Mouse (Mus musculus) kidney, embryonic 16.5 days (tissue): ENCODE measurements around the gene Snx30. TPM values are rescaled to one million over a fixed set of nuclear protein-coding genes. Genes with fewer than 3 reads are reported as not detected.
A peak's percentile ranks its signal among the peaks of the same experiment; 100 is the strongest.

ENCODE experiments used
- ATAC-seq: fragments of 200-750 bp; cut with Nextera tagmentation; 2 replicates; pipeline ENCODE4 v1.8.0; 2017; ENCODE audit warnings: moderate TSS enrichment; ENCODE audit not compliant: low FRiP score, low TSS enrichment
- H3K27ac ChIP-seq: fragments of 300-500 bp; sonication (generic); 2 replicates; pipeline ENCODE4 v1.5.1; 2014; ENCODE audit warnings: low read length
- H3K27me3 ChIP-seq: fragments of 300-500 bp; sonication (generic); 2 replicates; pipeline ENCODE4 v1.6.1; 2014; ENCODE audit warnings: low read length, control low read depth, mixed read lengths; ENCODE audit not compliant: insufficient read depth
- H3K36me3 ChIP-seq: fragments of 300-500 bp; sonication (generic); 2 replicates; pipeline ENCODE4 v1.6.1; 2014; ENCODE audit warnings: low read length, control low read depth, mixed read lengths; ENCODE audit not compliant: insufficient read depth
- H3K4me1 ChIP-seq: fragments of 300-500 bp; sonication (generic); 2 replicates; pipeline ENCODE4 v1.6.1; 2014; ENCODE audit warnings: low read length, control low read depth, mixed read lengths; ENCODE audit not compliant: insufficient read depth
- H3K4me2 ChIP-seq: fragments of 300-500 bp; sonication (generic); replicated peaks from 2 replicates; pipeline ENCODE4 v1.6.1; 2014; ENCODE audit warnings: low read depth, low read length
- H3K4me3 ChIP-seq: fragments of 300-500 bp; sonication (generic); 2 replicates; pipeline ENCODE4 v1.5.1; 2014; ENCODE audit warnings: mild to moderate bottlenecking, low read length
- H3K9ac ChIP-seq: fragments of 300-500 bp; sonication (generic); replicated peaks from 2 replicates; pipeline ENCODE4 v1.6.1; 2014; ENCODE audit warnings: low read length
- H3K9me3 ChIP-seq: fragments of 300-500 bp; sonication (generic); 2 replicates; pipeline ENCODE4 v1.6.1; 2016; ENCODE audit warnings: low read length, control low read depth
- WGBS: fragments of 180-500 bp; shearing (Covaris S2); extraction: QIAGEN DNeasy Blood & Tissue Kit; methylation state at CpG from one replicate; pipeline ENCODE4 v1.1.7; 2014; 5-methylcytosine and 5-hydroxymethylcytosine counted together
- polyA plus RNA-seq: library from polyadenylated mRNA; unstranded; fragments of >200 nt; fragmentation: Nextera tagmentation; extraction: Ambion mirVana; gene quantifications from 2 replicates; pipeline ENCODE4 v1.2.1, GENCODE M21; 2015

Snx30 gene
- polyA plus RNA-seq, 1 experiment from 2014 or later: 6.6 TPM

DNA sequence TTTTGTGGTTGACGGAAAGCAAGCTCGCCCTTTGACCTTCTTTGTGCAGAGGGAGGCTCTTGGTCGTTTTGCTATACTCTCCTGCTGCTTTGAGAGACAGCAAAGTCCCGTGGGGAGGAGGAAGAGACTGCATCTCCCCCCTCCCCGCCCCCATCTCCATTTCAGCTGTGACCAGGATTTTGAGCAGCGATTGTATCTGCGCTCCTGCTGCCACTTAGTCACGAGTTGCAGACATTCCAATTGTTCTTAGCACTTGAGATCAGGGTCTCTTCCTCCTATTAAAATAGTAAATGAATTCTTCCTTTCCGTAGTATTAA is 1.2 kb downstream of the Snx30 start:
- Histone ChIP-seq H3K27ac (peak overlapping the region; percentile 79), H3K4me3 (peak overlapping the region; percentile 76), H3K9me3 (no peaks in the 10 kb centered on the region), H3K9ac (peak overlapping the region; percentile 81), H3K4me2 (peak overlapping the region; percentile 98), H3K36me3 (no peaks in the 10 kb centered on the region), H3K27me3 (no peaks in the 10 kb centered on the region), H3K4me1 (peaks cover 11% of the 10 kb centered on the region; the same call in 1 of the 2 replicates)
- WGBS: 4% methylated on average over 9 of the region's 9 CpGs
- ATAC-seq: no peak

DNA sequence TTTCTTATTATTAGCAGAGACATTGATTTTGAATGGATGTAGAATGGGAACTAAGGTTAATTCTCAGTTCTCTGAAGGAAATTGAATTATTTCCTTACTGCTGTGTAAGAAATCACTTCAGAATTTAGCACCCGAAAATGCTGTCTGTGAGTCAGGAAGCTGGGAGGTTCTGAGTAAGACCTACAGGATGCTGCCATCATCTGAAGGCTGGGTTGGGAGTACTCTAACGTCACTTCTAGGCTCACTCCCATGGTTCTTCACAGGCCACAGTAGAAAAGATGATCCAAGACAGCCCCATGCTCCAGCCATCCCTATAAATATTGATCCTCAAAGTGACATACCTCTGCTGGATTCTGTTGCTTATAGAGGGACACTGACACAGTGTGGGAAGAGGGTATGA is 1.9 kb downstream of the Snx30 start:
- H3K9ac ChIP-seq: no peak overlapping the region
- H3K9me3 ChIP-seq: no peaks in the 10 kb centered on the region
- 61% methylated on average over 2 of the region's 2 CpGs for WGBS
- no peak overlapping the region for H3K27ac ChIP-seq
- peaks cover 11% of the 10 kb centered on the region; the same call in 1 of the 2 replicates for H3K4me1 ChIP-seq
- no peak overlapping the region for H3K4me3 ChIP-seq
- H3K4me2 ChIP-seq: no peak overlapping the region
- no peak for ATAC-seq
- H3K36me3 ChIP-seq: no peaks in the 10 kb centered on the region
- no peaks in the 10 kb centered on the region for H3K27me3 ChIP-seq

DNA sequence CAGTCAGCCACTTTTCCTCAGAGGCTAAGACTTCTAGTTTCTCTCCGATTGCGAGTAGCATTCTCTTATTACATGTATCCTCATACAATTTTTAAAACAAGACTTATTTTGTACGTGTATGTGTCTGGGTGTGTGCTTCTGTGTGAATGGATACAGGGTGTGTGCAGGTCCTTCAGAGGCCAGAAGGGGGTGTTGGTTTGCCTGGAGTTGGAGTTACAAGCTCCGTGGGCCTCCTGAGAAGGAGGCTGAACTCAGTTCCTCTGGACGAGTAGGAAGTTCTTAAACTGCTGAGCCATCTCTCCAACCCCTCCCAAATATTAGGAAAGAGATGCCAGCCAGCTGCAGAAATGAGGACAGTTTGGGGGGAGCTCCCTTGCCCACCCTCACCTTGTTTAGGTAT is 2.8 kb downstream of the Snx30 start:
- no peak for ATAC-seq
- no peaks in the 10 kb centered on the region for H3K36me3 ChIP-seq
- H3K27me3 ChIP-seq: no peaks in the 10 kb centered on the region
- no peaks in the 10 kb centered on the region for H3K9me3 ChIP-seq
- H3K4me2 ChIP-seq: no peak overlapping the region
- H3K9ac ChIP-seq: no peak overlapping the region
- no peak overlapping the region for H3K4me3 ChIP-seq
- 76% methylated on average over 5 of the region's 5 CpGs for whole genome bisulfite sequencing
- H3K4me1 ChIP-seq: peaks cover 11% of the 10 kb centered on the region; the same call in 1 of the 2 replicates
- H3K27ac ChIP-seq: no peak overlapping the region

DNA sequence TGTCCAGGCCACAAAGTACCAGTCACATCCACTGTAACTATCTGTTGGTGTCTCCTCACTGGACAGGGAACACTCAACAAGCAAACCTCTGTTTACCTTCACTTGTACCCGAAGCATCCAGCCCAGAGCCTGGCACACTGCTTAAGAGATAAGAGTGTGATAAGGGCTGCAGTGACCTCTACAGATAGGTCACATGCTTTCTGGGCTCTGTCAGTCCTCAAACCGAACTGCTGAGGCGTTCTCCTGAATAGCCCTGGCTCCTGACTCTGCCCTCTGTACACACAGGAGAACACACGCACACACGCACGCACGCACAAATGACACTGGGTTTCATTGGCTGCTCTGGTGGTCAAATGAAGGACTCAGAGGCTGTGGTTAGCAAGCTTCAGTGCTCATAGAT is 8.5 kb downstream of the Snx30 start:
- H3K4me1 ChIP-seq: peaks cover 12% of the 10 kb centered on the region; the same call in 1 of the 2 replicates
- no peak overlapping the region for H3K4me3 ChIP-seq
- no peak overlapping the region for H3K4me2 ChIP-seq
- no peak for ATAC-seq
- no peaks in the 10 kb centered on the region for H3K36me3 ChIP-seq
- no peak overlapping the region for H3K9ac ChIP-seq
- 76% methylated on average over 7 of the region's 7 CpGs for WGBS
- no peak overlapping the region for H3K27ac ChIP-seq
- no peaks in the 10 kb centered on the region for H3K9me3 ChIP-seq
- no peaks in the 10 kb centered on the region for H3K27me3 ChIP-seq

DNA sequence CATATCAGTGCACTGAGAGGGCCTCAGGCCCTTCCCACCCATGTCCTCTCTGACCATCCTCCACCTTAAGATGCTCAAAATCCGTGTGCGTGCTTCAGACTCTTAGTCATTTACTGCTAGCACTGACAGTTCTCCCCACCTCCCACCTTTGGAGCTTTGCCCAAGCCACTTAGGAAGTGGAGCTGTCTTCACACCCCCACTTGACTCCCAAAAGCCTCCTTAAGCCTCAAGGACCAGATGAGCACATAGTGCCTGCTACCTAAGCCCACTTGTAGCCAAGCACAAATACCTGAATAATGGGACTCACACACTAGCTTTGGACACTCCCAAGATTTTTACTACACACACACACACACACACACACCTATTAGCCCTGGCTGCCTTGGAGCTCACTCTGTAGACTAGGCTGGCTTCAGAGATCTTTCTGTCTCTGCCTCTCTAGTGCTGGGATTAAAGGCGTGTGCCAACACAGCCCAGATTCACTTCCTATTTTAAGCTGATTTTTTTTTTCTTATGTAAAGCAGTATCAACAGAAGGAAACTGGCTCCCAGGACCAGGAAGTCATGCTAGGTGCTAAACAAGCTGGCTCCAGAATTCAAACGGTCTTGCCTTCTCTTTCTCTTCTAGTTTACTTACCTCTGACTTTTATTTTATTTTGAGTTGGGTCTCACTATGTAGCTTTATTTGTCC is 9.6 kb downstream of the Snx30 start:
- Histone ChIP-seq H3K4me1 (peaks cover 19% of the 10 kb centered on the region), H3K4me3 (no peak overlapping the region), H3K36me3 (no peaks in the 10 kb centered on the region), H3K27me3 (no peaks in the 10 kb centered on the region), H3K9ac (no peak overlapping the region), H3K9me3 (no peaks in the 10 kb centered on the region), H3K27ac (no peak overlapping the region), H3K4me2 (no peak overlapping the region)
- ATAC-seq: no peak
- WGBS: 67% methylated on average over 4 of the region's 4 CpGs

DNA sequence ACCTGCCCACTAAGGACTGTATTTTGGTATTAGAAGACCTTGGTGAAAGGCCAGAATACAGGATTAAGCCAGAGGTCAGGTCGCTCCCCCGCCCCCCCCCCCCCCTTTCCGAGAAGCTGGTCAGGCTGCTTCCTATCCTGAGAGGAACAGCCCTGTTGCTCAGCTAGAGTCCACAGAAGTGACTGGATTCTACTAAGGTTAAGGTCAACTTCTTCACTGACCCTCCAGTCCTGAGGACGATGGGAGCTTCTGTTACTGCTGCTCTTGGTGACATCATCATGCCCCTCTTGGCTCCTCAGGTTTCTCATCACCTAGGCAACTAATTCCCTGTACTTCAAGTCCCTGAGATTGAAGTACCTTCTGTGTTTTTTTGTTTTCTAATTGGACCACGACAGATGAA is 10.4 kb downstream of the Snx30 start:
- Histone ChIP-seq H3K27me3 (no peaks in the 10 kb centered on the region), H3K9me3 (no peaks in the 10 kb centered on the region), H3K36me3 (no peaks in the 10 kb centered on the region), H3K4me2 (no peak overlapping the region), H3K4me3 (no peak overlapping the region), H3K4me1 (peaks cover 19% of the 10 kb centered on the region), H3K9ac (no peak overlapping the region), H3K27ac (no peak overlapping the region)
- WGBS: 50% methylated on average over 3 of the region's 5 CpGs
- no peak for ATAC-seq

DNA sequence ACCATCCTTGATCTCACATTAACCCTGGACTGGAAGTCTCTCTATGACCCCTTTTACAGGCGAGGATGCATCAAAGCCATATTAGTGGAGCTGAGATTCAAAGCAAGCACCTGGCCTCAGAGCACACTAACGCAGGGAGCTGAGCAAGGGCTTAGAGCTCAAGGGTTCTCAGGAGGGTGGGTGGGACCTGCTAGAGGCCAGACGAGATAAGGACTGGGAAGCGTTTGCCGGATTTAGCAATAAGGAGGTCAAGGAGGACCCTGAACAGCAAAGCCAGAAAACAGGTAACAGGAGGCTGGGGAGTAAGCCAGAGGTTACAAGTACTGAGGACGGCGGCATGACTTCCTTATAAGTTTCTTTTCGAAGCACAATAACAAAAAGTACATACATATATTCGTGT is 10.8 kb downstream of the Snx30 start:
- H3K4me2 ChIP-seq: no peak overlapping the region

DNA sequence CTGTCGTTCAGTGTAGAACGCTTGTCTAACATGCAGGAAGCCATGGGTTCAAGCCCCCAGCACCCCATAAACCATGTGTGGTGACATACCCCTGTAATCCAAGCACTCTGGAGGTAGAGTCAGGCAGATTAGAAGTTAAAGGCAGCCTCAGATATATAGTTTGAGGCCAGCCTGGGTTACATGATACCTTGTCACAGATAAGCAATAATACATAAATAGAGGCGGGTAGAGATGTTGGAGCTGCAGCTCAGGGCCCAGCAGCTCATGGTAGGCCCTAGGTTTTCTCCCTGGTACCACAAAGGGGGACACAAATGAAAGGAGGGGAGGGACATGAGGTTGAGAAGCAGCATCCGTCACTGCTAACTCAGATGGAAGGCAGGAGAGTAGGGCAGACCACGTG is 12.2 kb downstream of the Snx30 start:
- Histone ChIP-seq H3K9me3 (no peaks in the 10 kb centered on the region), H3K4me3 (no peak overlapping the region), H3K27me3 (no peaks in the 10 kb centered on the region), H3K4me1 (peaks cover 19% of the 10 kb centered on the region), H3K36me3 (no peaks in the 10 kb centered on the region), H3K4me2 (no peak overlapping the region), H3K9ac (no peak overlapping the region), H3K27ac (no peak overlapping the region)
- no peak for ATAC-seq
- WGBS: 62% methylated on average over 5 of the region's 5 CpGs

More for the DNA sequence above, 10.8 kb downstream of the Snx30 start:
- ATAC-seq: no peak
- Histone ChIP-seq H3K9me3 (no peaks in the 10 kb centered on the region), H3K4me1 (peaks cover 19% of the 10 kb centered on the region), H3K4me3 (no peak overlapping the region), H3K27me3 (no peaks in the 10 kb centered on the region), H3K36me3 (no peaks in the 10 kb centered on the region), H3K27ac (no peak overlapping the region), H3K9ac (no peak overlapping the region)
- WGBS: 90% methylated on average over 9 of the region's 9 CpGs

DNA sequence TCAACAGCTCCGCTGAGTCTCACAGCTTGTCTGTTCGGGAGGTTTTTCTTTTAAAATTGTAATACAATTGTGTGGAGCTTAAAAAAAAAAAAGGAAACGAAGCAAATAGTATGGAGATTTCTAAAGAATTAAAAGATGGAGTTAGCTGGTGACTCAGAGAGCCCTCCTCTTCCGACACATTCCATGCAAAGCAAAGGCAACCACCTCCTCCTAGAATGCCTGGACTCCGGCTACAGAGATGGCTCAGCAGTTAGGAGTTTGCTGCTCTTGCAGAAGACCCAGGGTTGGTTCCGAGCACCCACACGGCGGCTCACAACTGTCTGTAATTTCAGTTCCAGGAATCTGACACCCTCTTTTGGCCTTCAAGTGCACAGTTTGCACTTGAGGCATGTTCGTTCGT is 12.9 kb downstream of the Snx30 start:
- 0 out of 2 replicates have a peak, but pooled peaks have one; percentile 5 for ATAC-seq
- 81% methylated on average over 10 of the region's 10 CpGs for WGBS
- H3K27ac ChIP-seq: peak overlapping the region; percentile 56
- no peaks in the 10 kb centered on the region for H3K36me3 ChIP-seq
- no peaks in the 10 kb centered on the region for H3K27me3 ChIP-seq
- H3K9me3 ChIP-seq: no peaks in the 10 kb centered on the region
- peaks cover 19% of the 10 kb centered on the region for H3K4me1 ChIP-seq
- no peak overlapping the region for H3K9ac ChIP-seq
- H3K4me2 ChIP-seq: no peak overlapping the region
- no peak overlapping the region for H3K4me3 ChIP-seq

DNA sequence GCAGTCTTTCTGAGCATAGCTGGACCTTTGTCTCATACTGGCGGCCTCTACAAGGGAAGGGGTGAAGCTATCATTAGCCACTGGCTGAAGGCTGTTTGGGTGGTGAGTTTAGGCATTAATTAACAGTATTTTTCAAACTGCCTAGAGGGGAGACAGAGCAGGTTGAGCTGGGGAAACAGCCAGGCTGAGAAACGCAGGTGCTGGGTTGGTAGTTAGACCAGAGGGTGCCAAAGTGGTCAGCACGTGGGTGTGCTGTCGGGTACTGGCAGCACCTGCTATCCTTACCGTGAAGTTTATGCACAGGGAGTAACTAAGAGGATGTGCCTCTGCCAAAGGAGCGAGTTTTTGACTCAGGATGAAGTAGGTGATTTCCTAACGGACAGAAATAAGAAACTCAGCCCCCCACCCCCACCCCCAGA is 13.4 kb downstream of the Snx30 start:
- peak; percentile 78 for ATAC-seq
- peak overlapping the region; percentile 56 for H3K27ac ChIP-seq

More for the DNA sequence above, 13.4 kb downstream of the Snx30 start:
- Histone ChIP-seq H3K4me1 (peaks cover 18% of the 10 kb centered on the region), H3K36me3 (no peaks in the 10 kb centered on the region), H3K9me3 (no peaks in the 10 kb centered on the region), H3K4me2 (no peak overlapping the region), H3K9ac (no peak overlapping the region), H3K4me3 (no peak overlapping the region), H3K27me3 (no peaks in the 10 kb centered on the region)
- 55% methylated on average over 7 of the region's 7 CpGs for WGBS
